Mouse (Mus musculus) hindbrain, postnatal 0 days (tissue): Measurements from ENCODE around the gene Farp1. TPM values are rescaled to one million over a fixed set of nuclear protein-coding genes. Genes with fewer than 3 reads are reported as not detected.
A peak's percentile ranks its signal among the peaks of the same experiment; 100 is the strongest.

Experiments used
- ATAC-seq: fragments of 200-750 bp; cut with Nextera tagmentation; 2 replicates; pipeline ENCODE4 v1.8.0; 2017; ENCODE audit warnings: mild to moderate bottlenecking, moderate TSS enrichment, moderate library complexity
- DNase-seq: peaks from one replicate; pipeline ENCODE4 v3.0.0-alpha.2; 2015; ENCODE audit warnings: low spot score
- H3K27ac ChIP-seq: fragments of 300-500 bp; sonication (generic); 2 replicates; pipeline ENCODE4 v1.5.1; 2014; ENCODE audit warnings: mild to moderate bottlenecking
- H3K27me3 ChIP-seq: fragments of 300-500 bp; sonication (generic); 2 replicates; pipeline ENCODE4 v1.6.1; 2014; ENCODE audit warnings: low read length, mixed read lengths; ENCODE audit not compliant: insufficient read depth
- H3K36me3 ChIP-seq: fragments of 300-500 bp; sonication (generic); 2 replicates; pipeline ENCODE4 v1.6.1; 2014; ENCODE audit warnings: low read length, mixed read lengths; ENCODE audit not compliant: insufficient read depth
- H3K4me1 ChIP-seq: fragments of 300-500 bp; sonication (generic); 2 replicates; pipeline ENCODE4 v1.6.1; 2014; ENCODE audit warnings: antibody characterized with exemption, low read length, mixed read lengths; ENCODE audit not compliant: insufficient read depth
- H3K4me2 ChIP-seq: fragments of 300-500 bp; sonication (generic); 2 replicates; pipeline ENCODE4 v1.6.1; 2014; ENCODE audit warnings: low read depth, mild to moderate bottlenecking, low read length, moderate library complexity, mixed read lengths
- H3K4me3 ChIP-seq: fragments of 300-500 bp; sonication (generic); 2 replicates; pipeline ENCODE4 v1.5.1; 2014; ENCODE audit warnings: low read length
- H3K9ac ChIP-seq: fragments of 300-500 bp; sonication (generic); replicated peaks from 2 replicates; pipeline ENCODE4 v1.6.1; 2014; ENCODE audit warnings: mild to moderate bottlenecking, low read length, moderate library complexity, mixed read lengths
- H3K9me3 ChIP-seq: fragments of 300-500 bp; sonication (generic); 2 replicates; pipeline ENCODE4 v1.6.1; 2016; ENCODE audit warnings: low read length, mixed read lengths
- CTCF ChIP-seq: IDR thresholded peaks from 2 replicates; pipeline ENCODE4 v1.5.1; 2016; ENCODE audit warnings: antibody characterized with exemption, control low read depth, low read depth
- WGBS: fragments of 180-500 bp; shearing (Covaris S2); extraction: QIAGEN DNeasy Blood & Tissue Kit; methylation state at CpG from one replicate; pipeline ENCODE4 v1.1.7; 2014; 5-methylcytosine and 5-hydroxymethylcytosine counted together
- polyA plus RNA-seq: library from polyadenylated mRNA; unstranded; fragments of >200 nt; fragmentation: Nextera tagmentation; extraction: Ambion mirVana; gene quantifications from 2 replicates; pipeline ENCODE4 v1.2.1, GENCODE M21; 2015
- total RNA-seq: library from RNA; depleted of rRNA; stranded (reverse); fragments of >200 nt; gene quantifications from 2 replicates; pipeline ENCODE4 v1.2.3, GENCODE M21; 2014

The Farp1 gene
- total and polyA plus RNA-seq, 2 experiments from 2014 or later: 31.7 to 99.0 TPM

- H3K4me3 ChIP-seq: no peak overlapping the region
- H3K9ac ChIP-seq: no peak overlapping the region; the same call in 1 of the 2 replicates
- ATAC-seq: peak; percentile 84
- no peaks in the 10 kb centered on the region for H3K36me3 ChIP-seq
- H3K9me3 ChIP-seq: no peaks in the 10 kb centered on the region
- peak; percentile 66 for DNase-seq
- peak overlapping the region; percentile 70 for H3K27ac ChIP-seq
- H3K4me1 ChIP-seq: peaks cover 32% of the 10 kb centered on the region
- WGBS: 9% methylated on average over 14 of the region's 14 CpGs
- H3K4me2 ChIP-seq: no peak overlapping the region
- TF ChIP-seq CTCF: no peak
- no peaks in the 10 kb centered on the region for H3K27me3 ChIP-seq
These were observed 27.5 kb downstream of the Farp1 start for GRCm38 (mm10) chr14:121062238-121063082.

DNA sequence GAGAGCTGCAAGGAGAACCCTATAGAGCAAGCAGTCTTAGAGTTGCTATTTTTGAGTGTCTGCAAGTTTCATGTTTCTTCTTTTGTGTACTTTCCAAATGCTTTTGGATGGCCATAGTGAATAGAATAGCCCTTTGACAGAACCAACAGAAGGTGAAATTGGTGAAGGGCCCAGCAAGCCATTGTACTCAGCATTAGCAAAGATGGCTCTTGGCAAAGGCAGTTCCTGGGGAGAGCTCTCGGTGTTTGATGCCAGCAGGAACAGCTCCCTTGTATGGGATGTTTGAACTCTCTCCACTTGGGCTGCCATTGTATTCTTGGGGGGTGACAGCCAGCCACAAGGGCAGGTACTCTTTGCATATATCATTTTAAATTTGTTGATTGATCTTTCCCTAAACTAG, 29.7 kb downstream of the Farp1 start:
- DNase-seq (peak; percentile 24), ATAC-seq (no peak)
- no peak overlapping the region for H3K4me2 ChIP-seq
- WGBS: 18% methylated on average over 1 of the region's 1 CpGs
- no peak overlapping the region for H3K4me3 ChIP-seq
- no peak overlapping the region for H3K27ac ChIP-seq
- H3K4me1 ChIP-seq: peaks cover 27% of the 10 kb centered on the region
- no peaks in the 10 kb centered on the region for H3K36me3 ChIP-seq
- H3K9ac ChIP-seq: no peak overlapping the region
- H3K27me3 ChIP-seq: no peaks in the 10 kb centered on the region
- no peaks in the 10 kb centered on the region for H3K9me3 ChIP-seq
- no peak for TF ChIP-seq CTCF

GRCm38 (mm10) chr14:121073093-121073866, 38.3 kb downstream of the Farp1 start:
- DNase-seq (no peak), ATAC-seq (peak; percentile 75)
- no peaks in the 10 kb centered on the region for H3K36me3 ChIP-seq

GRCm38 (mm10) chr14:121074197-121074734, 39.3 kb downstream of the Farp1 start:
- TF ChIP-seq CTCF: no peak
- H3K9me3 ChIP-seq: no peaks in the 10 kb centered on the region
- no peak overlapping the region for H3K4me3 ChIP-seq
- ATAC-seq (no peak), DNase-seq (no peak)
- H3K4me1 ChIP-seq: no peaks in the 10 kb centered on the region
- no peak overlapping the region for H3K27ac ChIP-seq
- H3K36me3 ChIP-seq: no peaks in the 10 kb centered on the region
- 66% methylated on average over 2 of the region's 2 CpGs for WGBS
- H3K9ac ChIP-seq: no peak overlapping the region
- no peaks in the 10 kb centered on the region for H3K27me3 ChIP-seq
- no peak overlapping the region for H3K4me2 ChIP-seq

More at GRCm38 (mm10) chr14:121073093-121073866, 38.3 kb downstream of the Farp1 start:
- Histone ChIP-seq H3K4me2 (no peak overlapping the region), H3K4me1 (no peaks in the 10 kb centered on the region), H3K27ac (no peak overlapping the region), H3K4me3 (no peak overlapping the region), H3K27me3 (no peaks in the 10 kb centered on the region), H3K9ac (no peak overlapping the region), H3K9me3 (no peaks in the 10 kb centered on the region)
- 88% methylated on average over 5 of the region's 5 CpGs for WGBS
- TF ChIP-seq CTCF: no peak

DNA sequence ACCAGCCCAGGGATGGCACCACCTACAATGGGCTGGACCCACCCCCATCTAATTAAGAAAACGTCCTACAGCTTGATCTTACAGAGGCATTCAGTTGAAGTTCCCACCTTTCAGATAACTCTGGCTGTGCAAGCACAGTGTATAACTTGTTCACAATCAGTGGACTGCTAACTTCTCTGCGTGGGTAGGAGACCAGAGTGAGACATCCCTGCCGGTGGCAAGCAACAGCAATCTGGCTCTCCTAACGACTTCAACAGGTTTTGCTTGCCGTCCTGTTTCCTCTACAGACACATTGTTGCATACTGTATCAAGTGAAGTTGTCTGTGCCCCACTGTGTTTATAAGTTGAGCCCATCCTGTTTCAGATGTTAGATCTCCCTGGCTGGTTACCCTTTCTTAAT, 45.7 kb downstream of the Farp1 start:
- Histone ChIP-seq H3K36me3 (no peaks in the 10 kb centered on the region), H3K9me3 (no peaks in the 10 kb centered on the region), H3K4me3 (no peak overlapping the region), H3K4me2 (no peak overlapping the region), H3K9ac (no peak overlapping the region), H3K27me3 (no peaks in the 10 kb centered on the region), H3K27ac (no peak overlapping the region), H3K4me1 (no peaks in the 10 kb centered on the region; the same call in 1 of the 2 replicates)
- DNase-seq: no peak
- ATAC-seq: no peak
- TF ChIP-seq CTCF: no peak
- WGBS: 85% methylated on average over 5 of the region's 5 CpGs

DNA sequence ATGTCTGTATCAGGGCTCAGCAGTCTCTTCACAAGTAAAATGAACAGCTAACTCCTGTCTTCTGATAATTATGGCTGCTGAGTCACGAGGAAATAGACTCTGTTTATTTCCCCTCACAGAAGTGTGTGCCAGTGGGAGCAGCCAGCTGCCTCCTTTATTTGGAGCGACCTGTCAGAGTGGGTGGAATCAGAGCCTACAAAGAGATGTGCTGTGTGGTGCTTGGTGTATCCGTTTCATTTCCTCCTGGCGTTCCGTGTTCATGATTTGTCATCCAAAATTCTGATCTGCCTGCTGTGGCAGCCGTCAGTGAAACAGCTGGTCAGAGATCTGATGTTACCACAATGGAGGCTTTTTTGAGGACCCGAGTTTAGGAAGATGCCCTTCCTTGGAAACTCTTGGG, 47.3 kb downstream of the Farp1 start:
- H3K27ac ChIP-seq: peak overlapping the region; percentile 58
- DNase-seq (peak; percentile 46), ATAC-seq (peak; percentile 86)
- no peak overlapping the region for H3K4me2 ChIP-seq
- no peak overlapping the region for H3K9ac ChIP-seq
- peaks cover 4% of the 10 kb centered on the region for H3K4me1 ChIP-seq
- 25% methylated on average over 7 of the region's 7 CpGs for WGBS
- H3K9me3 ChIP-seq: no peaks in the 10 kb centered on the region
- TF ChIP-seq CTCF: no peak
- no peaks in the 10 kb centered on the region for H3K27me3 ChIP-seq
- H3K36me3 ChIP-seq: no peaks in the 10 kb centered on the region
- no peak overlapping the region for H3K4me3 ChIP-seq
